Mouse (Mus musculus) left cerebral cortex, adult 2 months (tissue): ENCODE results near the gene Tfe3. TPM values are rescaled to one million over a fixed set of nuclear protein-coding genes. Genes with fewer than 3 reads are reported as not detected.
"Not testable (repeated sequence)": the region's sequence is repeated elsewhere in the genome, so short reads cannot be mapped to it uniquely, and the experiment has no call there.

ENCODE experiments used
- DNase-seq, 2 experiments: peaks; one replicate each; pipeline ENCODE4 v3.0.0; 2021 to 2022; ENCODE audit warnings: low spot score in 2 of 2, mixed read lengths in 1 of 2; ENCODE audit errors: extremely low spot score in 1 of 2
- H3K27ac ChIP-seq: fragments of 200-600 bp; 2 replicates; pipeline ENCODE4 v1.8.1; 2022
- H3K4me3 ChIP-seq: fragments of 200-600 bp; 2 replicates; pipeline ENCODE4 v1.8.1; 2022
- CTCF ChIP-seq: fragments of 200-600 bp; IDR thresholded peaks from 2 replicates; pipeline ENCODE4 v1.8.1; 2022; ENCODE audit warnings: antibody characterized with exemption, mild to moderate bottlenecking, moderate library complexity
- intact Hi-C: fragments of 180-260 bp; cut with DNase I; formaldehyde crosslinking; loops from one replicate; pipeline ENCODE4 v1.15.1; 2025
- total RNA-seq, 2 experiments: library from RNA; stranded (reverse); gene quantifications; 2 replicates each; pipeline ENCODE4 v1.2.3; 2021

The Tfe3 gene
- total RNA-seq, 2 experiments from 2014 or later, result 30.9 to 35.1 TPM

DNA sequence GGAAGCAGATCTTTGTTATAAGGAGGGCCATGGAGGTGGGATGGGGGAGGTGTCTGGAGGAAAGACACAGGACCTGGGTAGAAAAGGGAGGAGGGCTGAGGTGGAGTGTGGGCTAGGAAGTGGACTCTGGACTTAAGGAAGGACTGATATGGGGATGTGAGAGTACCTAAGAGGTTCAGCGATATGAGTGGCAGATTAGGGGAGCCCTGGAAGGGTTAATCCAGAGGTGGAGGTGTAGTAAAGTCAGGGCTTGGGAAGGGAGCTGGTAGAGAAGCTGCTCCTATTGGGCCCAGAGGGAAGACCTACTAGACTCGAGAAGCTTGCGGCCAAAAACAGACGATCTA is 33.5 kb upstream of the Tfe3 start:
- Histone ChIP-seq H3K4me3 (peak overlapping the region; percentile 52), H3K27ac (peak overlapping the region; percentile 77)
- no peak for TF ChIP-seq CTCF
- intact Hi-C loops, result no loop called here
- no peak for DNase-seq

DNA sequence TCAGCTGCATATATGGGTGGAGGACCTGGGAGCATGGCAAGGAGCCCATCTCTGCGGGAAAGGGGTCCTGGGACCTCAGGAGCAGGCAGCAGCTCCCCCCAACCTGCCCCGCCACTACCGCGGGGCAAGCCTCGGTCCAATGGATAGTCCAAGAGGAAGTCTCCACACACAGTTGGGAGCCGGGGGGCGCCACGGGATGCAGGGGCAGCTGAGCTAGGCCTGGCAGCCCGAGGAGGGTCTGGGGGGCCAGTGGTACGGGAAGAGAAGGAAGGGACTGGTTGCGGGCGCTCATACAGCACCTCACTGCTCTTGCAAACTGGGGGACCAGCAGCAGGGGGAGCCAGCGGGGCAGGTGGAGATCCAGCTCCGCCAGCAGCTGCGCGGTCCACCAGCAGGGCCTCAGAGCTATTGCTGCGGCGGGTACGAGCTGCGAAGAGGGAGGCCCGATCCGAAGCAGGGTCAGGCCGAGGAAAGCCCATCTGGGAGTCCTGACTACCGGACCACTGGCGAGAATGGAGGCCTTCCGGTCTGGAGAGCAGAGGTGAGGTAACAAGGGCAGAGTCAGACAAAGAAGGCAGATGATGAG is 28.7 kb upstream of the Tfe3 start:
- Histone ChIP-seq H3K4me3 (no peak overlapping the region), H3K27ac (no peak overlapping the region)
- intact Hi-C loops, result no loop called here
- peak; percentile 56 to 60 for DNase-seq
- TF ChIP-seq CTCF, result peak; percentile 55

DNA sequence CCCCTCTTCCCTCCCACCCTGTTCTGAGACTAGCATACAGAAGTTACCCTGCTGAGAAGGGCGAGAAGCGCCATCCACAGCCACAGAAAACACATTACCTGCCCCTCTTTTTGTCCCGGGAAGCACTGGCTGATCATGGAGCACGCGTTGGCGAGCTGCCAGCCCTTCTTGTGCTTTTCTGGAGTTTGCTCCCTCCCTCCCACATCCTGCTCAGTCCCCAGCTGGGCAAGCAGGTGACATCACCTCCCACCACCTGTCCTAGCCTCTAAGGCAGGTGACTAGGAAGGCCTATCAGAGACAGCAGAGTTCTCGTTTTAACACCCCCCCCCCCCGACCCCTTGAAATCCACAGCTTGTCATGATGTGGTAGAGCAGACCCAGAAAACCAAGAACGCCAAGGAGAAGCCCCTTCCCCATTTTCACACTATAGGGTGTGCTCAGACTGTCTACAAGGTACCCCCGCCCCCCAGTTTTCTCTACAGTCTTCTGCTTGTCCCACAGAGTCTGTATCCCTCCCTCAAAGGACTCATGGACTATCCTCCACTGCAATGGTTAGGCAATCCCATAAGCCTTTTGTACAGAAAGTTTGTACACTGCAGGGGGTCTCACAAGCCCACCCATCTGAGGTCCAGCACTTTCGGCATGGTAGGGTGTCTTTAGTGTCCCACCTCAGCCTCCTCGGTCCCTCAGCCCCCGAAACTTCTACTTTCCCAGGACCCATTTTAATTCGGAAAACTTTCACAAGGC is 22.9 kb upstream of the Tfe3 start:
- TF ChIP-seq CTCF, result no peak
- H3K4me3 ChIP-seq, result no peak overlapping the region
- no peak overlapping the region for H3K27ac ChIP-seq
- intact Hi-C loops, result loop anchor here (5.0 kb wide), 1 partner anchor 33 kb away; no protein-coding TSS in a partner anchor
- no peak for DNase-seq

DNA sequence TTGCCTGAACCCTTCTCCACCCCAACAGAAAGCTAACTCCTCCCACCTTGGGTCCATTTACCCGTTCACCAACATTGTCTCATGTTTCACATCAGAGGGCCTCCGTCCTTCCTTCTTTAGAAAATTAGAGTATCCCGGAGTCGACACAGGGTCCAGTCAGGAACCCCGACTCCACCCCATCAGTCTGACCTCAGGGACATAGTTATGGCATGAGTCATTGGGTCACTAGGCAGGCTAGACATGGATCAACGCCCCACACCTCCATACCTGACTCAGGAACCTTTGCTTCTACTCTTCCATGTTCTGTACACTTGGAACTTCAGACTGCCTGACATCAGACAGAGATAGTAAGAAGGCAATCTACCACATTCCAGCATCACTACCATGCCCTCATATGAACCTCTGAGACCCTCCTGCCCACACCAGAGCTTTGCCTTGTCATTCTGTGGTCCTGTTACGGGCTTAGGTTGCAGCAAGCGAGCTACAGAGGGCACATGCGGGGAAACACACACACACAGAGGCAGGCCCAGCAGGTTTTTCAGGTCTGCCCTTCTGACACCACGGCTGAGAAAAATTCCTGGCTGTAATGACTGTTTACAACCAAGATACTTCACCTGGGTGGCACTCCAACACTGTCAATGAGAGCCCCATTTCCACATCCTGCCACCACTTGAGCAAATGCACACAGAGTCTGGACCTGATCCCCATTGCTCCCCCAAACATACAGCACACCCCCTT is 22.1 kb upstream of the Tfe3 start:
- no peak for TF ChIP-seq CTCF
- intact Hi-C loops, result no loop called here
- Histone ChIP-seq H3K4me3 (no peak overlapping the region), H3K27ac (no peak overlapping the region)
- DNase-seq, result no peak

DNA sequence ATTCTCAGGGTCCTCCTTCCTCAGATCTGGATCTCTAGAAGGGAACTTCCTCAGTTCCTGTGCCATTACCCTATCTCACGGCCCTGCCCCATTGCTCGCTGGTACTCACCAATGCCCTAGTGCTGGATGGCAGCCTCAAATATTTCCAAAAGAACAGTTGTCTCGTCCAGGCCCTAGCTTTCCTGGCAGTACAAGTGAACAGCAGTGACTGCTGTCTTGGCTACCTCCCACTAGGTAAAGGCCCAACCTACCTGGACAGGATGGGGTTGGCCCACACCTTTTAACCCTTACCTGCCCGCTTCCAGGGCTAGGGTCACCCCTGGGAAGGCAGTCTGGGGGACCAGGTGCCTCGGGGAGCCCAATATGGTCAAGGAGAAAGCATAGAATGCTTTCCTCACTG is 21.3 kb upstream of the Tfe3 start:
- Histone ChIP-seq H3K27ac (no peak overlapping the region), H3K4me3 (no peak overlapping the region)
- DNase-seq, result no peak
- intact Hi-C loops, result no loop called here
- TF ChIP-seq CTCF, result no peak

DNA sequence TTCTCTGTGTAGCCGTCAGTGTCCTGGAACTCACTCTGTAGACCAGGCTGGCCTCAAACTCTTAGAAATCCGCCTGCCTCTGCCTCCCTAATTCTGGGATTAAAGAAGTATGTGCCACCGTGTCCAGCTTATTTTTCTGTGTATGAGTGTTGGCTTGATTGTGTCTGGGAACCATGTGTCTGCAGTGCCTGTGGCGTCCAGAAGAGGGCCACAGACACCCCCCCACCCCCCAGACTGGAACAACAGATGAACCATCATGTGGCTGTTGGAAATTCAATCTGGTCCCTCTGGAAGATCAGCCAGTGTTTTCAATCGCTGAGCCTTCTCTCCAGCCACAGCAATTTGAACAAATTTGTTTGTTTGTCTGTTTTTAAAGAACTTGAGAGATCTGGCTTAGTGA is 18.9 kb upstream of the Tfe3 start:
- peak; percentile 31 for TF ChIP-seq CTCF
- Histone ChIP-seq H3K27ac (no peak overlapping the region), H3K4me3 (no peak overlapping the region)
- intact Hi-C loops, result no loop called here
- no peak for DNase-seq

DNA sequence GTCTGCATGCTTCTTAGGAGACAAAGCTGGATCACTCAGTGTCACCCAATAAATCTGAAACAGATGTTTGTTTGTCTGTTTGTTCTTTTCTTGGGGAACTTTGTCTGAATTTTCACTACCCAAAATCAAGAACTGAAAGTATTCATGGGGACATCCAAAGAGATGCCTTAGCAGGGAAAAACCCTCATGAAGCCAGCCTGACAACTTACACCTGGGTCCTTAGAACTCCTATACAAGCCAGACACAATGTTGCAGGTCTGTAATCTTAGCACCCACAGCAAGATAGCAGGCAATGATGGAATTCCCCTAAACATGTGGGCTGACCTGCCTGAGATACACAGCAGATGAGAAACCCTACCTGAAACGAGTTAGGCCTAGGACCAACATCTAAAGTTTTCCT is 17.4 kb upstream of the Tfe3 start:
- intact Hi-C loops, result no loop called here
- no peak for TF ChIP-seq CTCF
- H3K4me3 ChIP-seq, result no peak overlapping the region
- DNase-seq, result no peak
- H3K27ac ChIP-seq, result no peak overlapping the region

DNA sequence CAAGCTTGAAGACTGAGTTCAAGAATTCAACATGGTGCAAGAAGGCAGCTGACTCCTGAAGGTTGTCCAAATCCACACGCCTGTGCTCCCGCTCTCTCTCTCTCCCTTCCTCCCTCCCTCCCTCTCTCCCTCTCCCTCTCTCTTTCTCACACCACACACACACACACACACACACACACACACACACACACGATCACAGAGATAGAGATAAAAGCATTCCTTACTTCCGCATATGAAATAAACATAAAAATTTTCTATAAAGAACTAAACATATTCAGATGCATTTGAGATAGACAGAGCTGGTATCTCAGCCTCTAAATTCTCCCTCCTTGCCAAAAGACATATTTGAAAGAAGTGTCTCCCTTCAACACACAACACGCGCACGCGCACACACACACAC is 16.9 kb upstream of the Tfe3 start:
- no peak for TF ChIP-seq CTCF
- intact Hi-C loops, result no loop called here
- Histone ChIP-seq H3K27ac (no peak overlapping the region), H3K4me3 (no peak overlapping the region)
- DNase-seq, result no peak

DNA sequence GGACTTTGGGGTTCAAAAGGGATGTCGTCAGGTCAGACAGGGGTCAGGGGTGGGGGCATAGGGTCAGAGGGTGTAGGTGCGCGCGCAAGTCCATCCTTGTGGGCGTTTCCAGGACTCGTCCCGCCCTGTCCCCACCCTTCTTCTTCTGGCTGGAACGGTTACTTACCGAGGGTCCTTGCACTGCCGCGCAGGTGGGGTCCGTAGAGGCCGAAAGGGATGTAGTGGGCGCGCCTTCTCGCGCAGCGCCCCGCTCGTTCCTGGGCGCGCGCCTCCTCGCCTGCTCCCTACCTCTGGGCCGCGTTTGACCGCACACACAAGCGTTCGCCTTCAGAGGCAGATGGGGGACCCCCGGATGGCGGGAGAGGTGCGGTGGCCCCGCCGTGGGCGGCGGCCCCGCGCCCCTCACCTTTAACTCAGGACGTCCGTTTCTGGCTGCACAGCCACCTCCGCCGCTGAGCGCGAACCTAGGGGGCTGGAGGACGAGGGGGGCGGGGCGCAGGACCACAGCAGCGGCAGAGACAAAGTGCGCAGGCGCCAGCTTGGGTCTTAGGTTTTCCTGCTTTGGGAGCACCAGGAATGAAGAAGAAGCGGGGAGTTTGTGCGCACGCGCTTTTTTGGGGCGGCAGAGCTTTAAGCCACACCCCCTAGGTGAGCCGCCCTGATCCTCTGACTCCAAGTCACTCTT is 11.8 kb upstream of the Tfe3 start, which contains the start of gene Ccdc120:
Gene Ccdc120 (minus strand): TSS at position 474 of the 685 bp plus-strand sequence.
- intact Hi-C loops, result no loop called here
- H3K27ac ChIP-seq, result 0 out of 2 replicates have a peak within 1 kb of the TSS, but pooled peaks have one; percentile 57

DNA sequence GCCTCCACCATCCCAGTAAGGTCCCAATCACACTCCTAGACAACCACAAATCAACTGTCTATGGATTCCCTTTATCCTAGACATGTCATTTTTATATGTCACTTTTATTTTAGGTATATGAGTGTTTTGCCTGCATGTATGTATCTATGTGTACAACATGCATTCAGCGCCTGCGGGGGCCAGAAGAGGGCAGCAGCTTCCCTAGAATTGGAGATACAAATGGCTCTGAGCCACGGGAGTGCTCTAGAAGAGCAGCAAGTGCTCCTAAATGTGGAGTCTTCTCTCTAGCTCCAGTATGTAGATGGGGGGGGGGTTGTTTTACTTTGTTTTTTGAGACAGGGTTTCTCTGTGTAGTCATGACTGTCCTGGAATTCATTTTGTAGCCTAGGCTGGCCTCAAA is 8.7 kb upstream of the Tfe3 start:
- H3K4me3 ChIP-seq, DNase-seq, intact Hi-C loops, H3K27ac ChIP-seq: not testable (repeated sequence)
- peak; percentile 20 for TF ChIP-seq CTCF

More for the DNA sequence above, 11.8 kb upstream of the Tfe3 start, which contains the start of gene Ccdc120:
- H3K4me3 ChIP-seq, result peak within 1 kb of the TSS; percentile 54
- peak; percentile 70 to 72 for DNase-seq
- no peak for TF ChIP-seq CTCF

DNA sequence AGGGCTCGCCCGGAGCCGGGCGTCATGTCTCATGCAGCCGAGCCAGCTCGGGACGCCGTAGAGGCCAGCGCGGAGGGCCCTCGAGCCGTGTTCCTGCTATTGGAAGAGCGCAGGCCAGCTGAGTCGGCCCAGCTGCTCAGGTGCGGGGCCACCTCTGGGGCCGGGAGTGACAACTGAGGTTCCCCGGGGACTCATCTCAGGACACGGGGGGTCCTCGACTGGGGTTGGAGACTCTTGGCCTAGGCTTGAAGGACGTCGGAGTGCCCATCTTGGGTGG is 499 bp downstream of the Tfe3 start:
- no peak for DNase-seq
- no peak for TF ChIP-seq CTCF
- H3K27ac ChIP-seq, result peak overlapping the region; percentile 73
- intact Hi-C loops, result no loop called here
- H3K4me3 ChIP-seq, result peak overlapping the region; percentile 69
